Mouse (Mus musculus) megakaryocyte progenitor cell, adult 5-6 weeks (primary cell): ENCODE measurements around the gene Cyp2d9. TPM values are rescaled to one million over a fixed set of nuclear protein-coding genes. Genes with fewer than 3 reads are reported as not detected.
A peak's percentile ranks its signal among the peaks of the same experiment; 100 is the strongest.
"Not testable (repeated sequence)": the region's sequence is repeated elsewhere in the genome, so short reads cannot be mapped to it uniquely, and the experiment has no call there.

Source experiments
- ATAC-seq: replicated peaks from 2 replicates; pipeline ENCODE4 v1.8.0; 2016; ENCODE audit warnings: mild to moderate bottlenecking, moderate TSS enrichment, inconsistent platforms; ENCODE audit not compliant: poor library complexity
- total RNA-seq, 2 experiments: library from RNA; stranded (forward) in 1 of 2; stranded (reverse) in 1 of 2; fragments of 157-497, 149-512 nt in 1 of 2; fragments of 200-1000 nt in 1 of 2; gene quantifications; 2 replicates each; pipeline versions ENCODE4 v1.2.3 to v1.2.4; 2015 to 2017

Cyp2d9 gene
- total RNA-seq (2015) (not detected in 2 replicates), total RNA-seq (2017) (not detected in 2 replicates)

DNA sequence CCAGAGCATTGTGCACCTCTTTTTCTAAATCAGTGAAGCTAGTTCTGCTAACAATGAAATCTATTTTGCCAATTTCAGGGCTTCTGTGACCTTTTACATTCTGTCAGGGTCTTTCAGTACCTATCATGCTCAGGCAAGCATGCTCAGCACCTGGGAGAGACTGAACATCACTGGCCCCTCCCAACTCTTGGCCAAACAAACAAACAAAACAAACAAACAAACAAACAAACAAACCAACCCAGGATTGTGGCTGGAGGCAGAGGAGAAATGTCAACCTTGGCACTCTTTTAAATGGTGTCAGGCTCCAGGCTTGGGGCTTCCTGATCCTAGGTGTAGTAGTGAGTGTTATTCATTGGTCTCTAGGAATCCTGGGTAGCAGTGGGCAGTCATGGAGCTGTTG, at the start of gene Cyp2d9:
Gene Cyp2d9, plus strand, starts transcription at position 301 of the 400 bp plus-strand sequence.
- no peak for ATAC-seq

DNA sequence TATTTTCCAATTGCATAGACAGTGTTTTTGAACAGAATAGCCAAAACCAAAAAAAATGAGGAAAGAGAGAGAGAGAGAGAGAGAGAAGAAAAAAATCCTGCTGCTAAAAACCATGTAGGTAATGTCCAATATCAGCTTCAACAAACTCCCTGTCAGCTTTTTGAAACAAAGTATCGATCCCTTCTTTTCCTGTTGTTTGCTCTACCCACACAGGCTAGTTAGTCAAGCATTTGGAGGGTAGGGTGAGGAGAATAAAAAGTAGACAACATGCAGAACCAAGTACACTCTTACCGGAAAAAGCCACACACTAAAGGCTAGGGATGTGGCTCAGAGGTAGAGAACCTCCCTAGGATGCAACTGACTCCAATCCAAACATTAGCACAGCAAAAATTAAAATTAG, 47.5 kb upstream of the Cyp2d9 start:
- no peak for ATAC-seq

DNA sequence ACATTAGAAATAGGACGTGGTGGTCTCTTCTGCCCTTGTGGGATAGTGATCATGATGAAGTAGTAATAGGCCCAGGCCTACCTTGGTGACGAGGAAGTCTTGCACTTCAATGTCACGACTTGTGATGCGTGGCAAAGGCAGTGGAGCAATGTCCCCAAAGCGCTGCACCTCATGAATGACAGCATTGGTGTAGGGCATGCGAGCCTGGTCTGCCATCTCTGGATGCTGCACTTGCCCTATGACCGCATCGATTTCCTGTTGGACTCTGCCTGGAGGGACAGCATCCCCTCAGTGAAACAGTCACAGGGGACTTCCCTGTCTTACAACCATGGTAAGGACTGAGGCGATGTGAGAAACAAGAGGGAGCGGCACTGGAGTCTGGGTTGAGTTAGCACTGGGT, 43.3 kb upstream of the Cyp2d9 start:
- ATAC-seq, result not testable (repeated sequence)

DNA sequence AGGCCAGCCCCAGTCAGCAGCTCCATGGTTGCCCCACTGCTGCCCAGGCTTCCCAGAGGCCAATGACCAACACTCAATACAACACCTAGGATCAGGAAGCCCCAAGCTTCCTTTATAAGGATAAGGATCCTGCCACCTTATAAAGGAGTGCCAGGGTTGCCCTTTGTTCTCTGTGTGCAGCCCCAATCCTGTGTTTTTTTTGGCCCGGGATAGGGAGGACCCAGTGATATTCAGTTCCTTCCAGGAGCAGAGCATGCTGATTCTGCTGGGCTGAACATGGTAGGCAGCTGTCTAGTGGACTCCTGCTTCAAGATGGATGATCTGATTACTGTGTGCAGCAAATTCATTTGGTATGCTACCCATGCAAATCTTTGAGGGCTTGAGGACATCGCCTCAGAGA, 39.3 kb upstream of the Cyp2d9 start, which contains the start of gene Cyp2d11:
Gene Cyp2d11, minus strand, starts transcription at position 101 of the 400 bp plus-strand sequence.
- ATAC-seq, result not testable (repeated sequence)

DNA sequence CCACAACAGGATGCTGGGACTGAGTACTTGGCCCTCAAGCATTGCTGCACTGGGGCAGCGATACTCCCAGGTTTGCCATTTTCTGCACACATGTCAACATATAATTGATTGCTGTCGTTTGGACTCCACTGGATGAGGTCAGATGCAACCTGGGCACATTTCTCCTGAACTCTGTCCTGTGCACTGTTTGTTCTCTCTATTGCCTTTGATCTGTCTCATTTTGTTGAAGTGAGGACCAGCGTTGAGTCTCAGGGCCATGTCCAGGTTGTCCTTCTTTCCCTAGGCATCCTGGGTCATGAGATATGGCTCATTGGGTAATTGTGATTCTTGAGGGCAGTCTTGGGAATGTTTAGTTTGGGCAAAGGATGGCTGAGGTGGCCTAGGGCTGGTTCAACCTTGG, 37.3 kb upstream of the Cyp2d9 start:
- ATAC-seq, result not testable (repeated sequence)

DNA sequence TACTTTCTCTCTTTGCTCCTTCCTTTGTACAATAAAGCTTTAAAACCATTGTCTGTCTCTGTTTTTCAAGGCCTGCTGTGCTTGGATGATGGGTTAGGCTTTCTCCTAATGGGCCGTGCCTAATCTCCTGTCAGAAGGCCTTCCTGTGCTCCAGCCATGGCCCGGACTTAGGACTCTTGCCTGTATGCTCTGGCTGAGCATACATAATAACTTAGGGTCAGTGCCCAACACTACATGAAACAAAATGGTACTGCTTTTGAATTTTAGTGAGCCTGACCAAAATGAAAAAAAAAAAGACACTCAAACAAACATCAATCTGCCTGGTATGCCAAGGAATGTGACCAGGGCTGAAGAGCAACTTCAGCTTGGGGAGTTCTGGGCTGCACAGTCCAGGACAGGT, 31.7 kb upstream of the Cyp2d9 start:
- no peak for ATAC-seq

DNA sequence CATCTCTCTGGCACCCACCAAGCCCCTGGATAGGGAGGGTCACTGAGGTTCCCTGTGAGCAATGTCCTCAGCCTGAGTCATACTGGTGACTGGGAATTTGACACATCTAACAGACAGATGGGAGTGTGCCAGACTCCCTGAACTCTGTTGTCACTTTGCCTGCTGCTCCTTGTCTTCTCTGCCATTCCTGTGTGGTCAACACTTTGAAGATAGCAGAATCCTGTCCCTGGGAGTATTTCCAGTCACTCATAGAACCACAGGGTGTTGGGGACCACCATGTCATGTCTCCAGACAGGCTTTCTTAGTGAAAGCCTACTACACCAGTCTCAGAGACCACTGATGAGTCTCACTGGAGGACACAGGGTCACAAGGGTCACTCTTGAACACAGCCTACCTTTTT, 31.1 kb upstream of the Cyp2d9 start:
- ATAC-seq, result no peak

DNA sequence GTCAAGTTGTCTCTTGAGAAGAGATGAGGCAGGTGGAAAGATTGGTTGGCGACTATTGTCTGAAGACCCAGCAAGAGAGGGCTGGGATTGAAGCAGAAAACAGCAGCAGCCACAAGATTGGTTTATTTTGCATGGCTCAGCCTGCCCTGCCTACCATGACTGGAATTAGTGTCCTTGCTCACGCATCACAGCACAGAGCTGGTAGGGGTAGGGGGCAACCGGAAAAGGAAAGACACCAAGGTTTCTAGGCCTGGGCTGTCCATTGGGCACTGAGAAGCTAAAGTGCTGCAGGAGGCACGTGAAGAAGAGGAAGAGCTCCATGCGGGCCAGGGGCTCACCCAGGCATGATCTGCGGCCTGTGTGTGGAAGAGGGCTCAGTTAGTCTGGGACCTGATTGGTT, 30.5 kb upstream of the Cyp2d9 start:
- ATAC-seq, result no peak

DNA sequence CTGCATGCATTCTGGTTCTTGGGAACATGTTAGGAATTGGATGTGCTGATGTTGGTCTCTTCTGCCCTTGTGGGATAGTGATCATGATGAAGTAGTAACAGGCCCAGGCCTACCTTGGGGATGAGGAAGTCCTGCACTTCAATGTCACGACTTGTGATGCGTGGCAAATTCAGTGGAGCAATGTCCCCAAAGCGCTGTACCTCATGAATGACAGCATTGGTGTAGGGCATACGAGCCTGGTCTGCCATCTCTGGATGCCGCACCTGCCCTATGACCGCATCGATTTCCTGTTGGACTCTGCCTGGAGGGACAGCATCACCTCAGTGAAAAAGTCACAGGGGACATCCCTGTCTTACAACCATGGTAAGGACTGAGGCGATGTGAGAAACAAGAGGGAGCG, 29.6 kb upstream of the Cyp2d9 start:
- no peak for ATAC-seq

DNA sequence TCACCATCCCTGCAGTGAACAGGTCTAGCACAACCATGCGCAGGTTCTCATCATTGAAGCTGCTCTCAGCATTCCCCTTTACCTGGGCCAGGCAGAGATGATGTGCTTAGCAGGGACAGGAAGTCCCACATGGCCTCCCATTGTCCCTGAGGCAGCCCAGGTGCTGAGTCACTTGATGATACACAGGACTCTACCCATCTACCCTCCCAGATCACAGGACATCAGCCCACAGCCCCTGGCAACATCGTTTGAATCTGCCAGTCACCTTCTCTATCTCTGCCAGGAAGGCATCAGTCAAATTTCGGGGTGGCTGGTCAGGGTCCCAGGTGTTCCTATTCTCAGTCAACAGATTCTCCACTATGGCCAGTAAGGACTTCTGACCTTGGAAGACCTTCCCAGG, 29.1 kb upstream of the Cyp2d9 start:
- ATAC-seq, result no peak

DNA sequence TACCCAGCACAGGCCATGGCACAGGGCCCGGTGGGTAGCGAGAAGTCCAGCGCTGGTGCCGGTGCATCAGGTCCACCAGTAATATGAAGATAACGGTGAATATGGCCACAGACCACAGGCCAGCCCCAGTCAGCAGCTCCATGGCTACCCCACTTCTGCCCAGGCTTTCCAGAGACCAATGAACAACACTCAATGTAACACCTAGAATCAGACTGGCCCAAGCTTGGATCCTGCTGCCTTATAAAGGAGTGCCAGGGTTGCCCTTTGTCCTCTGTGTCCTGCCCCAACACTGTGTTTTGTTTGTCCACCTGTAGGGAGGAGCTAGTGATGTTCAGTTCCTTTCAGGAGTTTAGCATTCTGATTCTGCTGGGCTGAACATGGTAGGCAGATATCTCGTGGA, 26.3 kb upstream of the Cyp2d9 start, which contains the start of gene Cyp2d10:
Gene Cyp2d10, minus strand, starts transcription at position 215 of the 400 bp plus-strand sequence.
- ATAC-seq, result no peak

DNA sequence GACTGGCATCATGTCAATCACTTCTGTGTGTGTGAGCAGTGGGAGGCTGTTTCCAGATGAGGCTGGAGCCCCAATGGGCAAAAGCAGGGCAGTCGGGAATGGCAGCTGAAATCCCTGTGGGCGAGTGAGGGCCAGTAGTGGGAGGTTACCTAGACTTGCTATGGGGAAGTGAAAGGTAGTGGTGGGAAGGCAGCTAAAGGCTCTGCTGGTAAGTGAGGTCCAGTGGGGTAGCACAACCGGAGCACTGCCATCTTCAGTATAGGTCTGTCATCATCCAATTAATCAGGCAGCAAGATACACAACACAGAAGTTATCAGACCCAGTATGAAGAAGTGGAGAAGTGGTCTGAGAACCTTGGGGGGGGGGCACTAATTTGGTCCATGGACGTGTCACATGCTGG, 25.7 kb upstream of the Cyp2d9 start:
- ATAC-seq, result no peak

DNA sequence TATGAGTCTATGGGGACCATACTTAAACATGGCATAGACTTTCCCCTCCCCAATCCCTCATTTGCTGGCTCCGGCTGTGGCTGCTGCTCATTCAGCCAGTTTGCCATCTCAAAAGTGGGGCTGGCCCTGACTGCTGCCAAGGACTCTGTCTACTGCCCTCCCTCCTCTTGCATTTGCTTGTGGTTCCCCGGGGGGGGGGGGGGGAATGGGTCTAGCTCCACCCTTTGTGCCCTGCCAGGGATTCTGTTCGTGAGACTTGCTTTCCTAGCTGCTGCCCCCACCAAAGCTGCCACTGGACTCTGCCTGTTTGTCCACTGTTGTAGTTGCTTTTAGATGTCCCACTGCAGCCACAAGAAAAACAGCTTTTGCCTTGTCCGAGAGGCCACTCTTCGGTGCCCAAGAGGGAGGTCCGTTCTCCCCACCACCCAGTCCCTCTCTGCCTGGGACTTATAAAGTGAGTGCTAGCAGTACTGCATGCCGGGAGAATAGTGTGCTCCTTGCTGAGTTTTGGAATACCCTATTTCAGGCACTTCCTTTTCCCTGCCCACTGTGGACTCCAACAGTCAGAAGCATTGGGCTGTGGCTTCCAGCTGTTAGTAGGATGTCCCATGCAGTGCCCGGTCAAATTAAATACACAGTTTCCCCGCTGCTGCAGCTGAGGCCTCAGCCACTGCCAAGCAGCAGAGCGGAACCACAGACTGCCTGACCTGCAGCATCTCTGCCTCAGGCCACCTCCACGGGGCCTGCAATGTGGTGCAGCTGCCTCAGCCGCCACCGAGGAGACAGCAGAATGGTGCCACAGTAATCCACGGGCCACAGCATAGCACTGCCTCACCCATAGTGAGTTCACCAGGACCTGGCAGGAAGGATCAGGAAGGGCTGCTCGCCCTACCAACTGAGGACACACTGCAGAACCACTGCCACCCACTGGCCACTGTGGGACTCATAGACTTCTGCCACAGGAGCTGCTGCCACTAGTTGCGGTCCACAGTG, 16.1 kb upstream of the Cyp2d9 start:
- peak; percentile 99 for ATAC-seq

DNA sequence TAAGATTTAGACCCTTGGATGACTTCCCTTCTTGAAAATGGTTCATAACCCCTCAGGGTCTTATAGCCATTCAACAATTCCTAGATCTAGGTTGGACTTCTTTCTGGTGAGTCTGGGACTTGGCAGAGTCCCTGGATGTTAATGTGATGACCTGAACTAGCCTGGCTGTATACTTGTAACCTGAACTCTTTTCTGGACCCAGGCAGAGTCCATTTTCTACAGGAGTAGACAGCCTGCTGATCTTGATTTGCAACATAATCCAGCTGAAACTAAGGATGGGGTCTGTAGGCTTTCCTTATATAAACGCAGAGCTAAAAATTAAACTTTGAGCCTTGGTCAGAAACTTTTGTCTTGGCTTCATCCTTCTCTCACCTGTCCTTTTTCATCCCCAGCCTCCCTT, 14.6 kb upstream of the Cyp2d9 start:
- ATAC-seq, result no peak

DNA sequence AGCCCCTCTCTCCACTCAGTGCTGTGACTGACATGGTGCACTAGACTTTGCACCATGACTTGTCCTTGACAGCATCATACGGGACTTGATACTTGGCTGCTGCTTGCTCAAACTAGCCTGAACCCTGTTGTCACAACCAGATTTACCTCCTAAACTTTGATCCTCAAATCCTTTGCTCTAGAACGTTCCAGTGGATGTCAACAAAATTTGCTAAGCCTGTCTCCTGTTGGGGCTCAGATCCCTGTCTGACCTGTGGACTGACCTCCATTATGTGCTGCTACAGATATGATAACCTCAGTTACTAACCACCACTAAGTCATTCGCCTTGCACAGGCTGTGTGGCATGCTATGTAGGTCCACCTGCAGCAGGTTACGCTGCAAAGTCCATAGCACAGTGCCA, 10.3 kb upstream of the Cyp2d9 start:
- ATAC-seq, result no peak

DNA sequence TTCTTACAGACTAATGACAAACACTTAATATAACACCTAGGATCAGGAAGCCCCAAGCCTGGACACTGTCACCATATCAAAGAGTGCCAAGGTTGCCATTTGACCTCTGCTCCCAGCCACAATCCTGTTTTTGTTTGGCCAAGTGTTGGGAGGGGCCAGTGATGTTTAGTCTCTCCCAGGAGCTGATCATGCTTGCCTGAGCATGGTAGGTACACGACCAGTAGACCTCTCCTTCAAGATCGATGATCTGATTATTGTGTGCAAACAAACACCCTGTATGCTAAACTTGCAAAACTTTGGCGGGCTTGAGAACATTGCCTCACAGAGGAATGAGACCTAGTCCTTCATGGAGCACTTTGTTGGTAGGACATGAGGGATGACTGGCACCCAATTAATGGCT, 9.8 kb upstream of the Cyp2d9 start:
- ATAC-seq, result no peak

DNA sequence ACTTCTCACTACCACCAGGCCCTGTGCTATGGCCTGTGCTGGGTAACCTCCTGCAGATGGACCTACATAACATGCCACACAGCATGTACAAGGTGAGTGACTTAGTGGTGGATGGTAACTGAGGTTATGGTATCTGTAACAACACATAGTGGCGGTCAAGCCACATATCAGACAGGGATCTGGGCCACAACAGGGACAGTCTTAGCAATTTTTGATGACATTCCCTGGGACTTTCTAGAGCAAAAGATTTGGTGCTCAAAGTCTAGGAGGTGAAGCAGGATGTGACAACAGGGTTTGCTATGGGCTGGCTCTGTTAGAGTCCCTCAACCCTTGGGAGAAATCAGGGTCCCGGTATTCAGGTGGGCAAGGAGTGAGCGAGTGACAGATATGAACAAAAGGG, 384 bp downstream of the Cyp2d9 start:
- ATAC-seq, result no peak

DNA sequence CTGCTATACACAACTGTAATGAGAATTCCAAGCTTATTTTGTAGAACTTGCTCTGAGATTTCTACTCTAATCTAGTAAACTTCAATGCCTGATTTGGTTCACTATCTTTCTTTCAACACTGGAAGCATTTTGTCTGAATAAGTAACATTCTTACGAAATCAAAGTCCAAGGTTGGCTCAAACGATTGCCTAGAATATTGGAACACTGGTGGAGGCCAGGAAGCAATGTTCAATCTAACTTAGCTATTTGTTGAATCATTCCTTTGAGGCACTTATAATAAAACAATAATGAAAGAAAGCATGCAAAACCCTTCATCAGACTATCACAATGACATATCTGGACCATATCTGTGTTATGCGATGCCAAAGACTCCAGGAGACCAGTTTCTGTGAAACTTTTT, 1.3 kb downstream of the Cyp2d9 start:
- no peak for ATAC-seq

DNA sequence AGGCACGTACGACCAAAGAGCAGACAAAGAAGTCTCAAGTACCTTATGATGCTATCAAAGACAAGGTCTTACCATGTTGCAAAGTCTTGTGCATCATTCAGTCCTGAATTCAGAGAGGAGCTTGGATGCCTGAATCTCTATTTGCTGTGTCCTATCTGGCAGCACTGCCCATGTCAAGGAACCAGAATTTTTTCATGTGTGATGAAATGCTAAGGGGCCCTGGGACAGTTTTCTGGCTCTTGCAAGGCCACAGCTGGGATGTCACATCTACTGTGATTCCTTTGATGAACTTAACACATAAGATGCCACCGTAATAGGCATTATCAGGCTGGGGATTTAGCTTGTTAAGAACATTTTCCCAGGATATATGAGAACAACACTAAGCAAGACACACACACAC, 1.8 kb downstream of the Cyp2d9 start:
- ATAC-seq, result no peak

DNA sequence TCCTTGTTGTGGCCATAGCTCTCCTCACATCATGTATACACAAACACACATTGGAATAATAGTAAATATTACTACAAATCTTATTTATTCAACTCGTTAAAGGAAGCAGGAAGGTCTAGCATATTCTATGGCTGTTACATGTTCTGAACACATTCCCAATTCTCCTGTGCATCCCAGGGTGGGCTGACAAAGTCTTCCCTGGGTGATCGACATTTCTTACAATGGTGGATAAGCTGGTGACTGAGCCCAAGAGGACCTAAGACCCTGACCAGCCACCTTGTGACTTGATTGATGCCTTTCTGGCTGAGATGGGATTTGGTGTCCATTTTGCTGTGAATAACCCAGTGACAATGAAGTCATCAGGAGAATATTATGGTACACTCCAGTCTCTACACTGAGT, 2.4 kb downstream of the Cyp2d9 start:
- no peak for ATAC-seq

DNA sequence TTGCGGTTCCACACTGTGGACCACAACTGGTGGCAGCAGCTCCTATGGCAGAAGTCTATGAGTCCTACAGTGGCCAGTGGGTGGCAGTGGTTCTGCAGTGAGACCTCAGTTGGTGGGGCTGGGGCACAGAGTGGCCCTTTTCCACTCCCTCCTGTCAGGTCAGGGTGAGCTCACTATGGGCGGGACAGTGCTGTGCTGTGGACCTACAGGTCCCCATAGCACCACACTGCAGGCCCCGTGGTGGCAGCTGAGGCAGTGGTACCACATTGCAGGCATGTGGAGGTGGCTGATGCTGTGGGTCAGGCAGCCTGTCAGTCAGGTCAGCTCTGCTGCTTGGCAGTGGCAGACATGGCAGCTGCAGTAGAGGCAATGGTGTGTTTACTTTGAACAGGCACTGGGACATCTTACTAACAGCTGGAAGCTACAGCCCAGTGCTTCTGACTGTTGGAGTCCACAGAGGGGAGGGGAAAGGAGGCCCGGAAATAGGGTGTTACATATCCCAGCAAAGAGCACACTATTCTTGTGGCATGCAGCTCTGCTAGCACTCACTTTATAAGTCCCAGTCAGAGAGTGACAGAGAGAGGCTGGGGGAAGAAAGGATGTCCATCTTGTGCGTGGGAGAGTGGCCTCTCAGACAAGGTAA, 4.9 kb downstream of the Cyp2d9 start:
- no peak for ATAC-seq

DNA sequence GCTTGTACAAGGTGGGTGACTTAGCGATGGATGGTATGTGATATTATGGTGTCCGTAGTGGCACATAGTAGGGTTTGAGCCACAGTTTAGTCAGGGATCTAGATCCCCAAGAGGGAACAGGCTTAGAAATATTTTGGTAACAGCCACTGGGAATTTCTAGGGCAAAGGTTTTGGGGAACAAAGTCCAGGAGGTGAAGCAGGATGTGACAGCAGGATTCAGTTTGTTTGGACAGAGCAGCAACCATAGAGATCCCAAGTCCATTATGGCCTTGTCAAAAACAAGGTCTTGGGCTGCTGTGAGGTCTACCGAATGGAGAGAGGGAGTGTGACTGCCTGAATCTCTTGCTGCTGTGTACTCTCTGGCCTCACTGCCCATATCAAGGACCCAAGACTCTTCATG, 10.4 kb downstream of the Cyp2d9 start:
- no peak for ATAC-seq
